Mouse (Mus musculus) heart, adult 8-10 months (tissue): ENCODE results near the gene Dhx38. TPM values are rescaled to one million over a fixed set of nuclear protein-coding genes. Genes with fewer than 3 reads are reported as not detected.

Experiments used
- DNase-seq: peaks from one replicate; pipeline ENCODE4 v3.0.0; 2022; ENCODE audit warnings: low spot score
- total RNA-seq, 4 experiments: library from RNA; stranded (reverse); gene quantifications; 2 replicates each; pipeline ENCODE4 v1.2.4; 2022

The Dhx38 gene
- 10 to 100 TPM; 11.5 to 12.3 (median 11.8) TPM for total RNA-seq

- peak; percentile 100 for DNase-seq
Observed at GRCm38 (mm10) chr8:109565498-109566333, at the start of gene Dhx38, which contains the start of gene Txnl4b. Dhx38 (minus strand) TSS chr8:109565861. Txnl4b (plus strand) TSS chr8:109565892.

- no peak for DNase-seq
Observed at GRCm38 (mm10) chr8:109614243-109615210, 48.9 kb upstream of the Dhx38 start, which contains the start of gene Pkd1l3. Pkd1l3 (plus strand) TSS chr8:109614517.

- DNase-seq, result peak; percentile 31
Observed at GRCm38 (mm10) chr8:109609153-109609502, 43.5 kb upstream of the Dhx38 start.

- DNase-seq, result peak; percentile 96
Observed at GRCm38 (mm10) chr8:109608271-109609152, 42.9 kb upstream of the Dhx38 start, which contains the start of gene Dhodh. Dhodh (minus strand) TSS chr8:109608673.

GRCm38 (mm10) chr8:109607650-109608049, 42.0 kb upstream of the Dhx38 start:
- DNase-seq, result no peak

- no peak for DNase-seq
Observed at GRCm38 (mm10) chr8:109606725-109607124, 41.1 kb upstream of the Dhx38 start.

GRCm38 (mm10) chr8:109595854-109596253, 30.2 kb upstream of the Dhx38 start:
- DNase-seq, result peak; percentile 13

GRCm38 (mm10) chr8:109593117-109593788, 27.6 kb upstream of the Dhx38 start:
- no peak for DNase-seq

- DNase-seq, result no peak
Observed at GRCm38 (mm10) chr8:109592164-109592563, 26.5 kb upstream of the Dhx38 start.

- no peak for DNase-seq
Observed at GRCm38 (mm10) chr8:109591367-109591766, 25.7 kb upstream of the Dhx38 start.

GRCm38 (mm10) chr8:109590901-109591300, 25.2 kb upstream of the Dhx38 start:
- no peak for DNase-seq

- no peak for DNase-seq
Observed at GRCm38 (mm10) chr8:109586972-109587504, 21.4 kb upstream of the Dhx38 start.

GRCm38 (mm10) chr8:109585652-109586051, 20.0 kb upstream of the Dhx38 start:
- no peak for DNase-seq

- no peak for DNase-seq
Observed at GRCm38 (mm10) chr8:109584830-109585229, 19.2 kb upstream of the Dhx38 start.

GRCm38 (mm10) chr8:109584293-109584692, 18.6 kb upstream of the Dhx38 start:
- no peak for DNase-seq

- DNase-seq, result no peak
Observed at GRCm38 (mm10) chr8:109578900-109579301, 13.2 kb upstream of the Dhx38 start, which contains the start of gene Hp. Hp (minus strand) TSS chr8:109579172.

- no peak for DNase-seq
Observed at GRCm38 (mm10) chr8:109576311-109576710, 10.7 kb upstream of the Dhx38 start.

- no peak for DNase-seq
Observed at GRCm38 (mm10) chr8:109571139-109571538, 5.5 kb upstream of the Dhx38 start.

GRCm38 (mm10) chr8:109564766-109565165, 895 bp downstream of the Dhx38 start:
- DNase-seq, result no peak

- DNase-seq, result no peak
Observed at GRCm38 (mm10) chr8:109563881-109564280, 1.8 kb downstream of the Dhx38 start.
